Mouse (Mus musculus) C2C12 (cell line): ENCODE measurements around the gene Plvap. TPM values are rescaled to one million over a fixed set of nuclear protein-coding genes. Genes with fewer than 3 reads are reported as not detected.

Source experiments
- H3K27me3 ChIP-seq: one replicate; pipeline ENCODE4 v1.6.1; 2011; ENCODE audit not compliant: control insufficient read depth, insufficient read depth, insufficient read length
- H3K36me3 ChIP-seq: one replicate; pipeline ENCODE4 v1.6.1; 2011; ENCODE audit not compliant: control insufficient read depth, insufficient read depth
- H3K4me3 ChIP-seq: one replicate; pipeline ENCODE4 v1.5.1; 2011; ENCODE audit warnings: mild to moderate bottlenecking, control low read depth; ENCODE audit not compliant: poor library complexity, insufficient read depth, severe bottlenecking
- H3K79me2 ChIP-seq: one replicate; pipeline ENCODE4 v1.6.1; 2011; ENCODE audit not compliant: control insufficient read depth, insufficient read depth
- H3K79me3 ChIP-seq: one replicate; pipeline ENCODE4 v1.6.1; 2011; ENCODE audit warnings: low read depth, control low read depth
- H3ac ChIP-seq: one replicate; pipeline ENCODE3; 2011; ENCODE audit warnings: low read depth; ENCODE audit not compliant: control insufficient read depth, insufficient read length
- CEBPB ChIP-seq: IDR thresholded peaks from one replicate; pipeline ENCODE4 v1.6.1; 2011; ENCODE audit warnings: low read depth, mild to moderate bottlenecking, control low read depth, moderate library complexity
- CTCF ChIP-seq: IDR thresholded peaks from one replicate; pipeline ENCODE4 v1.5.1; 2011; ENCODE audit not compliant: control insufficient read depth, insufficient read depth, insufficient read length
- FOSL1 ChIP-seq: IDR thresholded peaks from one replicate; pipeline ENCODE4 v1.8.0; 2011; ENCODE audit warnings: mild to moderate bottlenecking, low read length; ENCODE audit not compliant: poor library complexity, insufficient read depth, severe bottlenecking
- MAX ChIP-seq: IDR thresholded peaks from one replicate; pipeline ENCODE4 v1.6.1; 2011; ENCODE audit warnings: mild to moderate bottlenecking, control low read depth
- MYOD1 ChIP-seq: IDR thresholded peaks from one replicate; pipeline ENCODE4 v1.6.1; 2011; ENCODE audit warnings: low read depth; ENCODE audit not compliant: control insufficient read depth, insufficient read length
- MYOG ChIP-seq: IDR thresholded peaks from one replicate; pipeline ENCODE4 v1.6.1; 2011; ENCODE audit not compliant: control insufficient read depth, insufficient read length; ENCODE audit errors: extremely low read depth
- USF1 ChIP-seq: IDR thresholded peaks from one replicate; pipeline ENCODE4 v1.6.1; 2011; ENCODE audit warnings: low read depth, mild to moderate bottlenecking, control low read depth, moderate library complexity
- polyA plus RNA-seq: library from polyadenylated mRNA; unstranded; fragments of >200 nt; fragmentation: generic; extraction: Trizol; gene quantifications from one replicate; pipeline ENCODE4 v1.2.1, GENCODE M21; 2012; ENCODE audit warnings: missing spikeins

Plvap gene
- polyA plus RNA-seq, 1 experiment = 0.07 TPM

DNA sequence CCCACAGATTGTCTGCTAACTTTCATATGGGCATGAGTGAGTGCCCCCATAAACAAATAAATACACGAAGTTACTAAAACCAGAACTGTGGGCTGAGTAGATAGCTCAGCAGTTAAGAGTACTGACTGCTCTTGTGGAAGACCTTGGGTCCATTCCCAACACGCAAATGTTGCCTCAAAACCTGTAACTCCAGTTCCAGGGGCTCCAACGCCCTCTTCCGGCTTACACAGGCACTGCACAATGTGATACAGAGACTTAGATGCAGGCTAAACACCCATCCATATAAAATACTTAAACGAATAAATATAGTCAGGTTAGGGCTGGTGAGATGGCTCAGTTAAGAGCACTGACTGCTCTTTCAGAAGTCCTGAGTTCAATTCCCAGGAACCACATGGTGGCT, 3.5 kb upstream of the Plvap start:
- no peaks in the 10 kb centered on the region for H3K79me2 ChIP-seq
- H3ac ChIP-seq = no peak overlapping the region
- no peaks in the 10 kb centered on the region for H3K36me3 ChIP-seq
- peaks cover 18% of the 10 kb centered on the region for H3K27me3 ChIP-seq
- H3K4me3 ChIP-seq = no peak overlapping the region
- no peaks in the 10 kb centered on the region for H3K79me3 ChIP-seq
- TF ChIP-seq USF1 (no peak), MAX (no peak), MYOG (no peak), MYOD1 (no peak), CTCF (no peak), CEBPB (no peak), FOSL1 (no peak)

DNA sequence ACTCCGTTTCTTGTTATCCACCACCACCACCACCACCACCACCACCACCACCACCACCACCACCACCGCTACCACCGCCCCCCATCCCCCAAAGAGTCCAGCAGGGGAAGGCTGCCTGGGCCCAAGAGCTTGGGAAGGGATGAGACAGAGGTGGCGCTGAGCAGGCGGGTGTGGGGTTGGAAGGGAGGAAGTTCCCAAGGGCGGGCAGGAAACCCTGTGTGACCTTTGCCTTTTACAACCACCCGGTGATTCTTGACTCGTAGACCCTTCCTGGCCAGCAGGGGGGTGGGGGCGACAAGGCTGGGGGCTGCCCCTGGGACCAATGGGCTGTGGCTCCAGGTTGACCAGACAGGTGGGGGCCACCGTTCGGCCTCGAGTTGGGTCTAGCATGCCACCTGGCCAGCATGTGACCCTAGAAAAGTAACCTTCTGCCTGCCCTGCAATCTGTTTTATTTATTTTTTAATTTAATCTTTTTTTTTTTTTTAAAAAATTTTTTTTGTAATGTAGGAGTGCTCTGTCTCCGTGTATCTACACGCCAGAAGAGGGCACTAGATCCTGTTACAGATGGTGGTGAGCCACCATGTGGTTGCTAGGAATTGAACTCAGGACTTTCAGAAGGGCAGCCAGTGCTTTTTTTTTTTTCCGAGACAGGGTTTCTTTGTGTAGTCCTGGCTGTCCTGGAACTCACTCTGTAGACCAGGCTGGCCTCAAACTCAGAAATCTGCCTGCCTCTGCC, 1.6 kb upstream of the Plvap start:
- Histone ChIP-seq H3K79me3 (no peaks in the 10 kb centered on the region), H3ac (no peak overlapping the region), H3K36me3 (no peaks in the 10 kb centered on the region), H3K4me3 (no peak overlapping the region), H3K79me2 (no peaks in the 10 kb centered on the region), H3K27me3 (peaks cover 34% of the 10 kb centered on the region)
- no peak for TF ChIP-seq USF1
- TF ChIP-seq MYOD1 = no peak
- no peak for TF ChIP-seq MYOG

DNA sequence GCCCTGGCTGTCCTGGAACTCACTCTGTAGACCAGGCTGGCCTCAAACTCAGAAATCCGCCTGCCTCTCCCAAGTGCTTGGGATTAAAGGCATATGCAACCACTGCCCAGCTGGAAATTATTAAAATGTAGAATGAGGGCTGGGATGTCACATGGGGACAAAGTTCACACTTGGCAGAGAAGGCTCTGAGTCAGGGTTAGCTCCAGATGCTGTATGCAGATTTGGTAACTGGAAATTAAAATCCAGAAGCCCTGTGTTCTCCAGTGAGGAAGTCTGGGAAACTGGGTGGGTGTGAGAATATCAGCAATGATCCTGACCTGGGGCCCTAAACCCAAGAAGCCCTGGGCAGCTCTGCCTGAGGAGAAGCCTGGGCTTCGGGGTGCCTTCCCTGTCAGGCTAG, 2.2 kb downstream of the Plvap start:
- no peaks in the 10 kb centered on the region for H3K79me3 ChIP-seq
- no peak overlapping the region for H3K4me3 ChIP-seq
- no peak for TF ChIP-seq CTCF
- TF ChIP-seq FOSL1 = no peak
- no peak for TF ChIP-seq MYOD1
- no peak for TF ChIP-seq MYOG
- no peak for TF ChIP-seq CEBPB
- TF ChIP-seq MAX = no peak
- no peak for TF ChIP-seq USF1
- no peaks in the 10 kb centered on the region for H3K36me3 ChIP-seq
- H3K79me2 ChIP-seq = no peaks in the 10 kb centered on the region
- no peak overlapping the region for H3ac ChIP-seq
- peaks cover 49% of the 10 kb centered on the region for H3K27me3 ChIP-seq

DNA sequence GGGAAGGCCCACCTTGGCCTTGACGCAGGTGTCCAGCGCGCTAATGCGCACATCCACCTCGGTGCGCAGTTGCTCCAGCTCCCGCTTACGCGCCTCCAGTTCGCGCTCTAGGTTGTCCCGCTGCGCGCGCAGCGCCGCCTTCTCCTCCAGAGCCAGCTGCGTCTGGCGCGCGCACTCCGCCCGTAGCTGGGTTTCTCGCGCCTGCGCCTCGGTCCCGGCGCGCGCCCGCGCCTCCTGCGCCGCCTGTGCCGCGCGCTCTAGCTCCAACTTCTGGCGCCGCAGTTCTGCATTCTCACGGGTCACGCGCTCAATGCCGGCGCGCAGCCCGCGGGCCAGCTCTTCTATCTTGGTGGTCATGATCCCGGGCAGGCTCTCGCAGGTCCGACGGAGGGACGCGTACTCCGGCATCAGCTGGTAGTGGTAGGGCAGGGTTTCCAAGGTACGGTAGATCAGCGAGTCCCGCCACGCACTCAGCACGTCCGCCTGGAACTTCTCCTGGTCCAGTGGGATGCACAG, 3.9 kb downstream of the Plvap start:
- Histone ChIP-seq H3K27me3 (peaks cover 49% of the 10 kb centered on the region), H3K79me3 (no peaks in the 10 kb centered on the region), H3K4me3 (no peak overlapping the region), H3K36me3 (no peaks in the 10 kb centered on the region), H3K79me2 (no peaks in the 10 kb centered on the region), H3ac (no peak overlapping the region)
- TF ChIP-seq MAX (no peak), MYOG (no peak), FOSL1 (no peak), CTCF (no peak), CEBPB (no peak), MYOD1 (no peak), USF1 (no peak)

DNA sequence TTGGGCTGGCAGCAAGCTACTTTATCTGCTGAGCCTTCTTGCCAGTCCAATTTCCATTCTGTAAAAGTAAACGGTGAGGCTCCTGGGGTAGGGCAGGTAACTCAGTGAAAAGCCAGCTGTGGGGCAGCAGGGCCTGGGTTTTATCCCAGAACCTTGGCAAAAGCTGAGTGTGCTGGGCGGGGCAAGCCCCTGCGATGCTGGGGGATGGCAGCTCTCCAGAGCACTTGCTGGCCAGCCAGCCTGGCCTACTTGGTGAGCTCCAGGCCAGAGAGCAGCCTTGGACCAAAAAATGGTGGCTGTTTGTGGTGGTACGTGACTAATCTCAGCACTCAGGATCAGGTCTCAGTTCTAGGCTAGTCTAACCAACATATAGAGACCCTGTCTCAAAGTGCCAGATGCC, 5.6 kb downstream of the Plvap start:
- Histone ChIP-seq H3K36me3 (no peaks in the 10 kb centered on the region), H3K79me3 (no peaks in the 10 kb centered on the region), H3ac (no peak overlapping the region), H3K79me2 (no peaks in the 10 kb centered on the region), H3K27me3 (peaks cover 38% of the 10 kb centered on the region), H3K4me3 (no peak overlapping the region)
- no peak for TF ChIP-seq MAX
- no peak for TF ChIP-seq CTCF
- no peak for TF ChIP-seq MYOG
- TF ChIP-seq CEBPB = no peak
- TF ChIP-seq MYOD1 = no peak
- no peak for TF ChIP-seq FOSL1
- no peak for TF ChIP-seq USF1

DNA sequence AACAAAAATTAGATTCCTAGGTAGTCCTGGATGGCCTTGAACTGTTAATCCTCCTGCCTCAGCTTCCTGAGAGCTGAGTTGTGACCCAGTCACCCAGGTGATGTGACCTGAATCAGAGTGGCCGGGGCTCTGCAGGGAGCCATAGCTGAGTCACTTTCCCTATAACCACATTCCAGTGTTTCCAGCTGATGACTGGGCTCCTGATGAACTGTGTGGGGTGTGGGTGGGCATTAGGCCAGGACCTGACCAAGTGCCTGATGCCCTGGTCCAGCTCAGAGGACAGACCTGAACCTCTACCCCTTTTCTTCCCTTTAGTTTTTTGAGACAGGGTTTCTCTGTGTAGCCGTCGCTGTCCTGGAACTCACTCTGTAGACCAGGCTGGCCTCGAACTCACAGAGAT, 6.2 kb downstream of the Plvap start:
- Histone ChIP-seq H3K4me3 (no peak overlapping the region), H3ac (no peak overlapping the region), H3K36me3 (no peaks in the 10 kb centered on the region), H3K27me3 (peaks cover 34% of the 10 kb centered on the region), H3K79me2 (no peaks in the 10 kb centered on the region), H3K79me3 (no peaks in the 10 kb centered on the region)
- TF ChIP-seq MYOG = no peak
- no peak for TF ChIP-seq CTCF
- no peak for TF ChIP-seq MAX
- TF ChIP-seq MYOD1 = no peak
- no peak for TF ChIP-seq FOSL1
- no peak for TF ChIP-seq CEBPB
- no peak for TF ChIP-seq USF1
